Comparison of ENCODE assay signal across 18 mouse cellular contexts in the genomic region with DNA sequence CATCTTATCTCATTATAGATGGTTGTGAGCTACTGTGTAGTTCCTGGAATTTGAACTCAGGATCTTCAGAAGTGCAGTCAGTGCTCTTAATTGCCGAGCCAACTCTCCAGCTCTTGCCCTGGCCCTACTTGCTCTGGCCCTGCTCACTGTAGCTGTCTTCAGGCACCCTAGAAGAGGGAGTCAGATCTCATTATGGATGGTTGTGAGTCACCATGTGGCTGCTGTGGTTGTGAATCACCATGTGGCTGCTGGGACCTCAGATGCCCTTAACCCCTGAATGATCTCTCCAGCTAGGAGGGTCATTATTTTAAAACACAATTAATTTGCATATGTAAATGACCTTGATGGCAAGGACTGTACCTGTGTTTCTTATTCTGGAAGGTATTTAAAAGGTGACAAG.
A peak's percentile ranks its signal among the peaks of the same experiment; 100 is the strongest.
DNase-seq lines count a peak whose midpoint lies in the region; ATAC-seq lines count a peak whose summit lies in the region.
"Had no signal": no experiment of that assay in that cellular context is flagged by ENCODE, and none has a peak within 500 bp of the region (broad histone marks: within the 10 kb centered on the region; RNA-seq: fewer than 3 reads in every experiment).

No protein-coding gene starts in this region.

- 73% methylated on average over 1 of the region's 1 CpGs for WGBS in midbrain, embryonic 11.5 days
- 70% methylated on average over 1 of the region's 1 CpGs for WGBS in midbrain, embryonic 10.5 days
- WGBS in neural tube, embryonic 13.5 days, result 68% methylated on average over 1 of the region's 1 CpGs

- H3K4me2 ChIP-seq in midbrain, embryonic 11.5 days, result no peak overlapping the region
- H3K4me2 ChIP-seq in neural tube, embryonic 13.5 days, result no peak overlapping the region
- H3K4me2 ChIP-seq: forebrain, embryonic 13.5 days; heart, embryonic 13.5 days; limb, embryonic 15.5 days had no signal

- no peaks in the 10 kb centered on the region for H3K36me3 ChIP-seq in midbrain, embryonic 11.5 days (ENCODE audit: control insufficient read depth, insufficient read depth, low read length)
- no peaks in the 10 kb centered on the region for H3K36me3 ChIP-seq in midbrain, embryonic 10.5 days
- H3K36me3 ChIP-seq in neural tube, embryonic 13.5 days, result no peaks in the 10 kb centered on the region
- H3K36me3 ChIP-seq: heart, embryonic 13.5 days; limb, embryonic 15.5 days had no signal

- no peak overlapping the region for H3K4me3 ChIP-seq in midbrain, embryonic 11.5 days (ENCODE audit: low read depth, low read length)
- no peak overlapping the region for H3K4me3 ChIP-seq in midbrain, embryonic 10.5 days
- H3K4me3 ChIP-seq in neural tube, embryonic 13.5 days, result no peak overlapping the region
- H3K4me3 ChIP-seq: forebrain, embryonic 13.5 days; heart, embryonic 13.5 days; limb, embryonic 15.5 days had no signal

- no peaks in the 10 kb centered on the region for H3K4me1 ChIP-seq in midbrain, embryonic 11.5 days (ENCODE audit: control insufficient read depth, insufficient read depth, low read length)
- peaks cover 25% of the 10 kb centered on the region for H3K4me1 ChIP-seq in midbrain, embryonic 10.5 days
- H3K4me1 ChIP-seq in neural tube, embryonic 13.5 days (replicated peaks), result no peaks in the 10 kb centered on the region
- H3K4me1 ChIP-seq: forebrain, embryonic 13.5 days; heart, embryonic 13.5 days; limb, embryonic 15.5 days had no signal

- 0 out of 2 replicates have a peak, but pooled peaks have one; percentile 12 for ATAC-seq in midbrain, embryonic 11.5 days (ENCODE audit: low FRiP score)
- 0 out of 2 replicates have a peak, but pooled peaks have one; percentile 27 for ATAC-seq in neural tube, embryonic 13.5 days (ENCODE audit: low read depth)
- ATAC-seq: CD4-positive, CD25-positive, alpha-beta regulatory T cell, adult 4 months; forebrain, embryonic 13.5 days; liver, postnatal 0 days had no signal

- DNase-seq in midbrain, embryonic 11.5 days (ENCODE audit: low spot score, missing footprints), result no peak
- DNase-seq in midbrain, embryonic 10.5 days (ENCODE audit: low spot score), result no peak
- peak; percentile 30 for DNase-seq in ES-CJ7 (ENCODE audit: low read depth, low spot score)
- peak; percentile 19 for DNase-seq in adrenal gland, postnatal 10 days
- no peak for DNase-seq in urinary bladder, postnatal 4 days (ENCODE audit: low spot score in 2 of 2)
- DNase-seq in embryo, embryonic 10 days (ENCODE audit: low spot score), result no peak
- DNase-seq in lung, postnatal 36 days, result no peak
- DNase-seq: cerebellum, postnatal 10 days; embryo, embryonic 11 days; liver, postnatal 0 days; midbrain, embryonic 14.5 days; right cerebral cortex, postnatal 25 days; thymus, postnatal 25 days had no signal

- no peak overlapping the region for H3K27ac ChIP-seq in midbrain, embryonic 11.5 days (ENCODE audit: low read depth, low read length)
- no peak overlapping the region for H3K27ac ChIP-seq in midbrain, embryonic 10.5 days (replicated peaks)
- no peak overlapping the region for H3K27ac ChIP-seq in neural tube, embryonic 13.5 days (replicated peaks)
- H3K27ac ChIP-seq: forebrain, embryonic 13.5 days; heart, embryonic 13.5 days; limb, embryonic 15.5 days had no signal

- no peaks in the 10 kb centered on the region for H3K9me3 ChIP-seq in midbrain, embryonic 11.5 days (ENCODE audit: control insufficient read depth, low read length)
- no peaks in the 10 kb centered on the region for H3K9me3 ChIP-seq in midbrain, embryonic 10.5 days (replicated peaks)
- no peaks in the 10 kb centered on the region for H3K9me3 ChIP-seq in neural tube, embryonic 13.5 days
- H3K9me3 ChIP-seq: forebrain, embryonic 13.5 days; heart, embryonic 13.5 days; limb, embryonic 15.5 days had no signal

- no peak overlapping the region for H3K9ac ChIP-seq in midbrain, embryonic 11.5 days (ENCODE audit: low read length)
- H3K9ac ChIP-seq in neural tube, embryonic 13.5 days, result no peak overlapping the region
- H3K9ac ChIP-seq: forebrain, embryonic 13.5 days; heart, embryonic 13.5 days; limb, embryonic 15.5 days; liver, postnatal 0 days had no signal

- H3K27me3 ChIP-seq in midbrain, embryonic 11.5 days (ENCODE audit: control insufficient read depth, insufficient read depth, low read length), result no peaks in the 10 kb centered on the region
- H3K27me3 ChIP-seq in midbrain, embryonic 10.5 days (ENCODE audit: low read depth, poor library complexity, severe bottlenecking), result no peaks in the 10 kb centered on the region
- H3K27me3 ChIP-seq in neural tube, embryonic 13.5 days, result no peaks in the 10 kb centered on the region
- H3K27me3 ChIP-seq: forebrain, embryonic 13.5 days; heart, embryonic 13.5 days; limb, embryonic 15.5 days had no signal

Comparison
In these comparisons a context has a peak if more than half of its experiments do, and no peak if none do; other contexts are left out.
1. DNase-seq: peak in ES-CJ7 (single experiment) and adrenal gland, postnatal 10 days (single experiment); none in midbrain, embryonic 11.5 days (single experiment), midbrain, embryonic 10.5 days (single experiment), urinary bladder, postnatal 4 days (0 of 2), embryo, embryonic 10 days (single experiment) and lung, postnatal 36 days (single experiment).